Mouse (Mus musculus) liver, postnatal 0 days (tissue): ENCODE results near the gene Uso1.

Source experiments
- CTCF ChIP-seq: sonication (generic); IDR thresholded peaks from 2 replicates; pipeline ENCODE4 v1.5.1; 2016; ENCODE audit warnings: antibody characterized with exemption, low read depth
- EP300 ChIP-seq: IDR thresholded peaks from 2 replicates; pipeline ENCODE4 v1.6.1; 2016; ENCODE audit warnings: antibody characterized with exemption, low read depth, mild to moderate bottlenecking

DNA sequence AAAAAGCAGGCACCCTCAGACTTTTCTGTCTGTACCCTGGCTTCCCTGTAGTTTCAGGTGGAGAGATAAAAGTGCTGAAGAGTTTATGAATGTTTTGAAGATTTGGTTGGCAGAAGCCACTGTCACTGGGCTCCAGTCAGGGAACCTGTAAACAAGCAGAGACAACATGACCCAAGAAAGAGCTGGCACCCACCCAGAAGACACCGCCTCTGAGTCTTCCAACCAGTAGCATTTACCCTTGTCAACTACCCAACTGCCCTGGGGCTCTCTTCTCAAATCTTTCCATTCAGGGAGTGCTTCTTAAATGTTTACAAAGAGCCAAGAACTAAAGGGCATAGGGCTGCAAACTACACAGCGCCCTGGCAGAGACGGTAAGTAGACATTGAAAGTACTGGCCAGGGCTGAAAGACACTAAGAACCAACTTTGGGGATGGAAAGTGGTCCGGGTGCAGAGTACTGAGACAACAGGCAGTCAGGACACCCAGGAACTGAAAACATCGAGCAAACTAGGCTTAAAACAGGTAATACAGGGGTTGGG is 26.9 kb upstream of the Uso1 start:
- no peak for TF ChIP-seq CTCF
- no peak for TF ChIP-seq EP300
